Mouse (Mus musculus): ENCODE data around the gene Crocc2. TPM values are rescaled to one million over a fixed set of nuclear protein-coding genes. Genes with fewer than 3 reads are reported as not detected.

The Crocc2 gene
- total and polyA plus RNA-seq, 3 experiments = not detected

DNA sequence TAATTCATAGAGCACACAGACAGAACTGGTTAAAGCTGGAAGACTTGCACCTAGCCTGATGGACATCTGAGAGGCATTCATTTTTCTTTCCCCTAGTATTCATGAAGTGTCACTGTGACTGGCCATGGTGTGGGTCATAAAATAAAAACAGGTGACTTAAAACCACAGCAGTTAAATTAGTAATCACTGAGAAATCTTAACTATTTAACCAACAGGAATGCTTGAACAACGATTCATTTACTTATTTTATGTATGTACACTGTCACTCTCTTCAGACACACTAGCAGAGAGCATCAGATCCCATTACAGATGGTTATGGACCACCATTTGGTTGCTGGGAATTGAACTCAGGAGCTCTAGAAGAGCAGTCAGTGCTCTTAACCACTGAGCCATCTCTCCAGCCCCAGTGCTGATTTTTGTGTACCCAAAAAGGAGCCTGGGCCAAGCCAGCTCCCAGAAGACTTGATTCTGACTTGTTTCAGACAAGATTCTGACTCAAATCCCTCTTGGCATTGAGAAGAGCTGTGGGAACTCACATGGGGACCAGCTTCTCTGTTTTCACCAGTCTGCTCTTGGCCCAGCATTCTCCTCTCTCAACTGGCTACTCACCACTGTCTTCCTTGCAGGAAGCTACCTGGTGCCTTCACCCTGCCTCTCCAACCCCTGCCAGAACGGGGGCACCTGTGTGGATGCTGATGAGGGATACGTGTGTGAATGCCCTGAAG lies 102.2 kb downstream of the Crocc2 start:
- no peak overlapping the region for H3K27ac ChIP-seq (ENCODE audit: control insufficient read depth, low read depth, low read length)
- no peaks in the 10 kb centered on the region for H3K79me2 ChIP-seq (ENCODE audit: control insufficient read depth, insufficient read depth, low read length, poor library complexity)
- H3K9ac ChIP-seq (ENCODE audit: control insufficient read depth, low read depth, low read length, poor library complexity, severe bottlenecking) = no peak overlapping the region
- peaks cover 0 to 7% of the 10 kb centered on the region in 2 experiments; a peak in 1 of 4 replicates for H3K4me1 ChIP-seq (ENCODE audit: control insufficient read depth in 1 of 2, insufficient read depth in 2 of 2, low read length in 2 of 2)
- no peaks in the 10 kb centered on the region for H3K9me3 ChIP-seq (replicated peaks; ENCODE audit: insufficient read depth, low read length)
- DNase-seq (ENCODE audit: low read depth, low spot score) = no peak
- no peak for TF ChIP-seq CHD2 (IDR thresholded peaks at IDR 0.05; ENCODE audit: low read length)
- TF ChIP-seq MAFK (IDR thresholded peaks at IDR 0.05; ENCODE audit: borderline replicate concordance, low read depth, low read length) = no peak
- TF ChIP-seq USF2 (IDR thresholded peaks at IDR 0.05; ENCODE audit: borderline replicate concordance in 1 of 2, insufficient read depth in 1 of 2, low read depth in 1 of 2, low read length in 2 of 2) = no peak
- no peak overlapping the region for H3K4me3 ChIP-seq (ENCODE audit: control insufficient read depth in 1 of 2, insufficient read depth in 1 of 2, low read depth in 2 of 2, low read length in 2 of 2)
- H3K27me3 ChIP-seq (ENCODE audit: control insufficient read depth in 1 of 2, insufficient read depth in 2 of 2, low read length in 2 of 2) = no peaks in the 10 kb centered on the region; a peak in 1 of 4 replicates
- H3K36me3 ChIP-seq (ENCODE audit: control insufficient read depth in 1 of 2, insufficient read depth in 2 of 2, low read length in 2 of 2) = no peaks in the 10 kb centered on the region; a peak in 1 of 4 replicates

- H3K79me2 ChIP-seq (ENCODE audit: control insufficient read depth, insufficient read depth, low read length, poor library complexity) = no peaks in the 10 kb centered on the region
- H3K27ac ChIP-seq (ENCODE audit: control insufficient read depth, low read depth, low read length) = no peak overlapping the region
- H3K4me3 ChIP-seq (ENCODE audit: control insufficient read depth in 1 of 2, insufficient read depth in 1 of 2, low read depth in 2 of 2, low read length in 2 of 2) = no peak overlapping the region
- H3K9me3 ChIP-seq (replicated peaks; ENCODE audit: insufficient read depth, low read length) = no peaks in the 10 kb centered on the region
- H3K36me3 ChIP-seq (ENCODE audit: control insufficient read depth in 1 of 2, insufficient read depth in 2 of 2, low read length in 2 of 2) = no peaks in the 10 kb centered on the region; a peak in 1 of 4 replicates
- peaks cover 0 to 5% of the 10 kb centered on the region in 2 experiments; a peak in 1 of 4 replicates for H3K4me1 ChIP-seq (ENCODE audit: control insufficient read depth in 1 of 2, insufficient read depth in 2 of 2, low read length in 2 of 2)
- H3K9ac ChIP-seq (ENCODE audit: control insufficient read depth, low read depth, low read length, poor library complexity, severe bottlenecking) = no peak overlapping the region
- DNase-seq (ENCODE audit: low read depth, low spot score) = no peak
- TF ChIP-seq HCFC1 (IDR thresholded peaks at IDR 0.05; ENCODE audit: low read depth, low read length) = no peak
- no peak for TF ChIP-seq POLR2AphosphoS5 (IDR thresholded peaks at IDR 0.05; ENCODE audit: borderline replicate concordance, low read depth, low read length)
- TF ChIP-seq GABPA (IDR thresholded peaks at IDR 0.05; ENCODE audit: low read depth, low read length) = no peak
- TF ChIP-seq BHLHE40 (IDR thresholded peaks at IDR 0.05; ENCODE audit: borderline replicate concordance, low read depth, low read length) = no peak
- no peak for TF ChIP-seq CTCF (IDR thresholded peaks at IDR 0.05 in 2 of 3, conservative IDR thresholded peaks at IDR 0.05 in 1 of 3; ENCODE audit: control insufficient read depth in 1 of 3, insufficient read depth in 1 of 3, low read depth in 2 of 3, low read length in 3 of 3, poor library complexity in 1 of 3, severe bottlenecking in 1 of 3)
- no peak for TF ChIP-seq MYB (IDR thresholded peaks at IDR 0.05; ENCODE audit: low read depth, low read length)
- no peak for TF ChIP-seq EP300 (IDR thresholded peaks at IDR 0.05; ENCODE audit: low read depth in 1 of 2, low read length in 2 of 2)
- no peak for TF ChIP-seq ETS1 (IDR thresholded peaks at IDR 0.05; ENCODE audit: low read depth, low read length)
- no peak for TF ChIP-seq MAX (IDR thresholded peaks at IDR 0.05; ENCODE audit: low read length)
- TF ChIP-seq RCOR1 (IDR thresholded peaks at IDR 0.05; ENCODE audit: low read depth, low read length) = no peak
- no peak for TF ChIP-seq TAL1 (IDR thresholded peaks at IDR 0.05; ENCODE audit: low read length)
- no peak for TF ChIP-seq KAT2A (conservative IDR thresholded peaks at IDR 0.05; ENCODE audit: low read depth, low read length)
- TF ChIP-seq GATA1 (IDR thresholded peaks at IDR 0.05; ENCODE audit: low read depth, low read length) = no peak
- no peak for TF ChIP-seq ZNF384 (IDR thresholded peaks at IDR 0.05; ENCODE audit: low read depth, low read length)
- TF ChIP-seq ELF1 (IDR thresholded peaks at IDR 0.05; ENCODE audit: low read depth, low read length) = no peak
- TF ChIP-seq POLR2A (IDR thresholded peaks at IDR 0.05; ENCODE audit: control insufficient read depth in 1 of 2, insufficient read depth in 1 of 2, low read depth in 1 of 2, low read length in 2 of 2, poor library complexity in 1 of 2) = no peak
- TF ChIP-seq MXI1 (IDR thresholded peaks at IDR 0.05; ENCODE audit: low read depth, low read length) = no peak
- TF ChIP-seq ZC3H11A (IDR thresholded peaks at IDR 0.05; ENCODE audit: low read depth, low read length) = no peak
- no peak for TF ChIP-seq MYC (IDR thresholded peaks at IDR 0.05; ENCODE audit: low read depth, low read length)
- H3K27me3 ChIP-seq (ENCODE audit: control insufficient read depth in 1 of 2, insufficient read depth in 2 of 2, low read length in 2 of 2) = no peaks in the 10 kb centered on the region; a peak in 1 of 4 replicates
Measured at GRCm38 (mm10) chr1:93271751-93272150, 103.2 kb downstream of the Crocc2 start.
